Mouse (Mus musculus): ENCODE results near the gene Sectm1a.

GRCm38 (mm10) chr11:121051793-121052192 is 29.2 kb downstream of the Sectm1a start:
- no peak for TF ChIP-seq CEBPB (IDR thresholded peaks at IDR 0.05; ENCODE audit: low read depth)
- no peak for TF ChIP-seq USF1 (IDR thresholded peaks at IDR 0.05; ENCODE audit: low read depth)
- no peak for TF ChIP-seq CTCF (IDR thresholded peaks at IDR 0.05; ENCODE audit: control insufficient read depth, insufficient read depth, insufficient read length)
- no peak for TF ChIP-seq MYOD1 (IDR thresholded peaks at IDR 0.05; ENCODE audit: control insufficient read depth, insufficient read length, low read depth)
- TF ChIP-seq MYOG (IDR thresholded peaks at IDR 0.05; ENCODE audit: control insufficient read depth, extremely low read depth, insufficient read length): no peak
